Mouse (Mus musculus) left cerebral cortex, postnatal 36 days (tissue): ENCODE measurements around the gene Hist1h2bh. TPM values are rescaled to one million over a fixed set of nuclear protein-coding genes. Genes with fewer than 3 reads are reported as not detected.

Experiments used
- DNase-seq, 2 experiments: peaks; one replicate each; pipeline ENCODE4 v3.0.0; 2021 to 2022; ENCODE audit warnings: low spot score in 2 of 2, mixed read lengths in 1 of 2
- intact Hi-C: fragments of 180-260 bp; cut with DNase I; formaldehyde crosslinking; loops from one replicate; pipeline ENCODE4 v1.15.1; 2025
- microRNA-seq: library from miRNA; unstranded; fragments of <30 nt; microRNA quantifications from one replicate; pipeline ENCODE4 v1.2.0, GENCODE M21; 2022
- total RNA-seq, 2 experiments: library from RNA; stranded (reverse); gene quantifications; 2 replicates each; pipeline ENCODE4 v1.2.3; 2021

Hist1h2bh gene
- total RNA-seq, 2 experiments from 2014 or later: 0.79 to 1.2 TPM

- DNase-seq: peak in 1 of 2 experiments; percentile 22
- intact Hi-C loops: no loop called here
These were observed 45.4 kb downstream of the Hist1h2bh start for GRCm38 (mm10) chr13:23497656-23498321.

DNA sequence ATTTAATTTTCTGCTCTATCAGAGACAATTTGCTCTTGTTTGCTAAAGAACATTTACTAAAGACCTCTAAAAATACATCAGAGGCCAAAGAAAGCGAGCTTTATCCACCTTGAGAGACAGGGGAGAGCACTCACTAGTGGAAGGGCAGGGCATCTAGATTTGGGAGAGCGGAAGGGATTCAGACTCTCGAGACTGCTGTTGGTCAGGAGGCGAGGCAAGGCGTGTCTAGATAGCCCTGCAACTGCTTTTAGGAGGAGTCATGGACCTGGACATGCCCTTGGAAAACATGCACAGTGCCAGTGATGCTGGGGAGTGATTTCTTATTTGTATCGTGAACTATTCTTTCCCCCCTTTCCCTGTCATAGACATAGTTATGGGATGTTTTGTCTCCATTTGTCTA, 47.7 kb downstream of the Hist1h2bh start:
- no peak for DNase-seq
- intact Hi-C loops: no loop called here

DNA sequence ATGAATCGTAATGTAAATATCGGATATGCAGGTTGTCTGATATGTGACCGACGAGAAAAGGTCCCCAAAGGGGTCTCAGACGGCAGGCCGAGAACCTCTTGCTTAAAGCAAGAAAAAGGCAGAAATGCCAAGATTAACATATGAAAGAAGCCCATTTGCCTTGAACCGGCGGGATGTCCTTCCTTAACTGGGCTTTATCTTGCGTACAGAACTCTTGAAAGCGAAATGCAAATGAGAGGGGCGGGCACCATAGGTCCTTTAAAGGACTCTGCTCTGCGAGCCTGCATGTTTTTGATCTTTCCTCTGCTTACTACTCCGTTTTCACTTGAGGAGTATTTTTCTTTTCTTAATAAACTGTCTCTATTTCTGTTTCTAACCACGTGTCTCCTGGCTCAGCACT, 51.2 kb downstream of the Hist1h2bh start:
- intact Hi-C loops: no loop called here
- DNase-seq: no peak

Small RNA genes within 50 kb of the gene (microRNA-seq; reads per million reads assigned to microRNA genes)
- gene Gm44297 (not detected), gene Gm44359 (not detected), gene Gm44394 (not detected), gene n-TStga1 (not detected)

Other genes with a start within 250 kb of the Hist1h2bh start
- gene Zfp322a, start 174.2 kb downstream of the Hist1h2bh start, total RNA-seq: 10 to 100 TPM; 26.3 to 35.5 TPM
- 1 to 10 TPM; 8.4 to 8.5 TPM for gene Abt1, start 119.5 kb downstream of the Hist1h2bh start, total RNA-seq
- not detected for gene Btn1a1, start 77.5 kb downstream of the Hist1h2bh start, total RNA-seq
- gene Btn2a2, start 54.5 kb downstream of the Hist1h2bh start, total RNA-seq: 1 to 10 TPM in 1 of 2 experiments, under 1 TPM in 1; 0.93 to 1.5 TPM
- 100 to 1,000 TPM; 319 to 326 TPM for gene Hist1h4h, start 12.3 kb downstream of the Hist1h2bh start, total RNA-seq
- 1 to 10 TPM; 6.2 to 7.0 TPM for gene Hist1h2af, start 9.5 kb downstream of the Hist1h2bh start, total RNA-seq
- gene Hist1h3g, start 8.0 kb downstream of the Hist1h2bh start, total RNA-seq: 1 to 10 TPM; 3.6 to 4.6 TPM
- gene Hist1h3f, start 660 bp upstream of the Hist1h2bh start, total RNA-seq: 10 to 100 TPM; 17.9 to 18.2 TPM
- 100 to 1,000 TPM; 173 to 184 TPM for gene Hist1h4f, start 8.3 kb upstream of the Hist1h2bh start, total RNA-seq
- 1 to 10 TPM; 4.7 to 6.5 TPM for gene Hist1h1d, start 9.9 kb upstream of the Hist1h2bh start, total RNA-seq
- gene Hist1h3e, start 19.0 kb upstream of the Hist1h2bh start, total RNA-seq: 10 to 100 TPM; 46.6 to 51.6 TPM
- gene Hist1h2ae, start 27.8 kb upstream of the Hist1h2bh start, total RNA-seq: 1 to 10 TPM; 6.2 to 7.8 TPM
- 10 to 100 TPM; 86.3 to 99.7 TPM for gene Hist1h2bg, start 28.0 kb upstream of the Hist1h2bh start, total RNA-seq
- gene Hist1h2bf, start 30.8 kb upstream of the Hist1h2bh start, total RNA-seq: 10 to 100 TPM; 20.6 to 28.9 TPM
- 1 to 10 TPM; 3.1 to 8.2 TPM for gene Hist1h2ad, start 31.0 kb upstream of the Hist1h2bh start, total RNA-seq
- gene Hist1h3d, start 32.4 kb upstream of the Hist1h2bh start, total RNA-seq: 10 to 100 TPM in 1 of 2 experiments, 1 to 10 TPM in 1; 7.7 to 10.8 TPM
- 100 to 1,000 TPM; 160 to 166 TPM for gene Hist1h4d, start 38.2 kb upstream of the Hist1h2bh start, total RNA-seq
- 1 to 10 TPM; 7.0 to 7.4 TPM for gene Hist1h2be, start 77.7 kb upstream of the Hist1h2bh start, total RNA-seq
- gene Hist1h1e, start 79.2 kb upstream of the Hist1h2bh start, total RNA-seq: 10 to 100 TPM; 70.8 to 73.2 TPM
- gene Hist1h2ac, start 140.6 kb upstream of the Hist1h2bh start, total RNA-seq: 1 to 10 TPM; 2.5 to 2.9 TPM
- 10 to 100 TPM; 32.1 to 33.8 TPM for gene Hist1h2bc, start 140.8 kb upstream of the Hist1h2bh start, total RNA-seq
- not detected for gene Hist1h1t, start 152.4 kb upstream of the Hist1h2bh start, total RNA-seq
- gene Hist1h4c, start 155.1 kb upstream of the Hist1h2bh start, total RNA-seq: 100 to 1,000 TPM; 107 to 117 TPM
- gene Hfe, start 167.5 kb upstream of the Hist1h2bh start, total RNA-seq: 1 to 10 TPM; 2.4 to 3.7 TPM
- gene Hist1h1c, start 195.4 kb upstream of the Hist1h2bh start, total RNA-seq: 10 to 100 TPM; 68.2 to 74.7 TPM
- gene Hist1h3c, start 202.2 kb upstream of the Hist1h2bh start, total RNA-seq: 1 to 10 TPM; 1.9 to 2.6 TPM
- 10 to 100 TPM; 17.9 to 19.8 TPM for gene Hist1h2bb, start 203.3 kb upstream of the Hist1h2bh start, total RNA-seq
- 10 to 100 TPM; 28.3 to 44.5 TPM for gene Hist1h2ab, start 207.7 kb upstream of the Hist1h2bh start, total RNA-seq
- gene Hist1h3b, start 208.9 kb upstream of the Hist1h2bh start, total RNA-seq: 10 to 100 TPM in 1 of 2 experiments, 1 to 10 TPM in 1; 9.7 to 14.5 TPM
- gene Hist1h4b, start 213.6 kb upstream of the Hist1h2bh start, total RNA-seq: 10 to 100 TPM; 87.5 to 90.3 TPM
- gene Hist1h4a, start 217.8 kb upstream of the Hist1h2bh start, total RNA-seq: 10 to 100 TPM; 62.2 to 71.7 TPM
- gene Hist1h3a, start 219.0 kb upstream of the Hist1h2bh start, total RNA-seq: 10 to 100 TPM; 41.3 to 42.8 TPM
- 10 to 100 TPM; 26.1 to 28.4 TPM for gene Hist1h1a, start 220.3 kb upstream of the Hist1h2bh start, total RNA-seq
- gene Trim38, start 226.5 kb upstream of the Hist1h2bh start, total RNA-seq: not detected